Mouse (Mus musculus) bone marrow macrophage, adult 2 months (primary cell): Measurements from ENCODE around the gene Ppp1r8. TPM values are rescaled to one million over a fixed set of nuclear protein-coding genes. Genes with fewer than 3 reads are reported as not detected.

ENCODE experiments used
- H3K27ac ChIP-seq: 2 replicates; pipeline ENCODE4 v1.5.1; 2012; ENCODE audit warnings: low read depth, low read length; ENCODE audit not compliant: insufficient read depth
- H3K4me1 ChIP-seq: 2 replicates; pipeline ENCODE4 v1.6.1; 2012; ENCODE audit warnings: low read length; ENCODE audit not compliant: control insufficient read depth, insufficient read depth
- H3K4me3 ChIP-seq: 2 replicates; pipeline ENCODE4 v1.5.1; 2012; ENCODE audit warnings: mild to moderate bottlenecking, low read length, moderate library complexity; ENCODE audit not compliant: insufficient read depth
- CTCF ChIP-seq: IDR thresholded peaks from 2 replicates; pipeline ENCODE4 v1.5.1; 2012; ENCODE audit warnings: low read depth, mild to moderate bottlenecking, low read length, moderate library complexity
- POLR2A ChIP-seq: IDR thresholded peaks from 2 replicates; pipeline ENCODE4 v1.6.1; 2012; ENCODE audit warnings: mild to moderate bottlenecking, low read depth, low read length, borderline replicate concordance
- polyA plus RNA-seq: library from polyadenylated mRNA; stranded (reverse); fragments of >200 nt; gene quantifications from 2 replicates; pipeline ENCODE4 v1.2.4, GENCODE M21; 2012; ENCODE audit not compliant: missing spikeins, insufficient read depth, insufficient read length

Ppp1r8 gene
- polyA plus RNA-seq: 24.3 and 28.5 TPM in 2 replicates

- H3K4me3 ChIP-seq: peak within 1 kb of the TSS; percentile 99
- TF ChIP-seq POLR2A (peak; percentile 89; the same call in 1 of the 2 replicates), CTCF (no peak)
- peak within 1 kb of the TSS; percentile 60 for H3K27ac ChIP-seq
- H3K4me1 ChIP-seq: peaks cover 14% of the 10 kb centered on the region
These were observed at the start of gene Ppp1r8 for GRCm38 (mm10) chr4:132842970-132843704. TSS of gene Ppp1r8 (minus strand) at chr4:132843169.

GRCm38 (mm10) chr4:132884844-132885374 lies 41.9 kb upstream of the Ppp1r8 start:
- H3K4me3 ChIP-seq: peak overlapping the region; percentile 93
- TF ChIP-seq CTCF (no peak), POLR2A (no peak)
- H3K27ac ChIP-seq: peak overlapping the region; percentile 17; the same call in 1 of the 2 replicates
- peaks cover 19% of the 10 kb centered on the region for H3K4me1 ChIP-seq

GRCm38 (mm10) chr4:132884064-132884843 lies 41.3 kb upstream of the Ppp1r8 start, which contains the start of gene Stx12:
TSS of gene Stx12 (minus strand) at chr4:132884509.
- peaks cover 21% of the 10 kb centered on the region for H3K4me1 ChIP-seq
- H3K4me3 ChIP-seq: peak within 1 kb of the TSS; percentile 93
- peak within 1 kb of the TSS; percentile 91 for H3K27ac ChIP-seq
- TF ChIP-seq POLR2A (peak; percentile 10; the same call in 1 of the 2 replicates), CTCF (no peak)

DNA sequence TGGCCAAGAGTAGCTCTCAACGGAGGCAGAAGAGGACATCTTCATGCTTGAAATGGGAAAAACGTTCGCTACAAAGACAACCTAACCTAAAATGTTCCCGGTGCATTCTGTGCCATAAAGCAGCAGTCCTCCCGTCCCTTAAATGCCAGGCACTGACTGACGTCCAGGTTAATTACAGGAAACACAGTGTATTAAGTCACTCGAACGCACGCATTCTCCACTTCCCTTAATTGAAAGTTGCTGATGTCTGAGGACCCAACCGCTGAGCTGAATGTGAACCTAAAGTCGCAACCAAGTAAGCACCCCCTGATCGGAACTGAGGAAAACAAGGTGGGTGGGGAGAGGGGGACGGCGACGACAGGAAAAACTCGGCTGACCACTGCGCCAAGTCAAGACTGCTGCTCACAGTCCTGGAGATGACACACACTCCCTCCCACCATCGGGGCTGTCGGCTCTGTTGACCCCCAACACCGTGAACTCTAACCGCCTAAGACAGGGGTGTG lies 40.6 kb upstream of the Ppp1r8 start:
- peak overlapping the region; percentile 93 for H3K4me3 ChIP-seq
- H3K4me1 ChIP-seq: peaks cover 21% of the 10 kb centered on the region
- TF ChIP-seq CTCF (no peak), POLR2A (no peak)
- H3K27ac ChIP-seq: peak overlapping the region; percentile 91

DNA sequence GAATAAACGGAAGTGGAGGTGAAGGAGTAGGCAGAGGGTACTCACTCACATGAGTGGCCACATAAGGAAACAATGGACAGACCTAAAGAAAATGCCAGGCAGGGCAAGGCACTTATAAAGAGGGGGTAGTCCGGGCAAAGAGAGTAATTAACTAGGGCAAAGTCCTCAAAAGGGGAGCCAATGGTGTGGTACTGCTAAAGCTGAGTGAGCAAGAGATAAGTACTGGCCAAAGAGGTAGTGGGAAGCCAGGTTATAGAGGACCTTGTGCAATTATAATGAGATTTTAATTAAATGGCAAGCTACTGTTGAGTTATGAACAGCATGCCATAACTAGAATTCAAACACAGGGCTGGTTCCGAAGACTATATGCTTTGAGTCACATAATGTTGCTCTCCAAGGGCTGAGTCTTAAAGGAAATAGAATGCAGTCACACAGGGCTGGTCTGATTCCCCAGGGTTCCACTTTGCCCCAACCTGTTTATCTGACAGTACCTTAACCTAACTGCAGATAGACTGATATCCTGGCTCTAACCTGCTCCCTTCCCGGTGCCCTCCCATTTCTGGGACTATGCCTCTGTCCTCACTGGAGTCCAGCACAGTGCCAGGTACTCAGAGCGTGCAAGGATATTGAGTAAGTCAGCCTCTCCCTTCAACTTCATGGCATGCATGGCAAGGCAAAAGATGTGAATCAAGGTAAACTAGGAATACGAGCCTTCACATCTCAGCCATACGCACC lies 31.6 kb upstream of the Ppp1r8 start:
- no peak overlapping the region for H3K27ac ChIP-seq
- peaks cover 28% of the 10 kb centered on the region for H3K4me1 ChIP-seq
- no peak for TF ChIP-seq CTCF
- no peak for TF ChIP-seq POLR2A
- no peak overlapping the region for H3K4me3 ChIP-seq

GRCm38 (mm10) chr4:132873481-132874362 lies 30.8 kb upstream of the Ppp1r8 start:
- TF ChIP-seq POLR2A (no peak), CTCF (no peak)
- no peak overlapping the region for H3K4me3 ChIP-seq
- no peak overlapping the region for H3K27ac ChIP-seq
- peaks cover 28% of the 10 kb centered on the region for H3K4me1 ChIP-seq

GRCm38 (mm10) chr4:132871116-132871515 lies 28.1 kb upstream of the Ppp1r8 start:
- H3K4me1 ChIP-seq: peaks cover 15% of the 10 kb centered on the region
- TF ChIP-seq POLR2A (no peak), CTCF (no peak)
- H3K27ac ChIP-seq: no peak overlapping the region
- H3K4me3 ChIP-seq: no peak overlapping the region

- no peak overlapping the region for H3K4me3 ChIP-seq
- no peak for TF ChIP-seq POLR2A
- TF ChIP-seq CTCF: no peak
These were observed 21.9 kb upstream of the Ppp1r8 start for GRCm38 (mm10) chr4:132864856-132865255.

More at GRCm38 (mm10) chr4:132864856-132865255, 21.9 kb upstream of the Ppp1r8 start:
- H3K4me1 ChIP-seq: peaks cover 11% of the 10 kb centered on the region
- H3K27ac ChIP-seq: no peak overlapping the region
